Mouse (Mus musculus): ENCODE data around the gene Meox2.

- TF ChIP-seq CTCF (IDR thresholded peaks at IDR 0.05; ENCODE audit: low read depth, low read length) (no peak), POLR2A (IDR thresholded peaks at IDR 0.05; ENCODE audit: insufficient read depth, low read length) (no peak)
Observed at GRCm38 (mm10) chr12:37108819-37109473, 606 bp downstream of the Meox2 start.
